Mouse (Mus musculus): ENCODE measurements around the gene Elmo1.
A peak's percentile ranks its signal among the peaks of the same experiment; 100 is the strongest.

The Elmo1 gene

GRCm38 (mm10) chr13:20090133-20090710, at the start of gene Elmo1:
Gene Elmo1 (plus strand): TSS chr13:20090596.
- peak; percentile 93 for DNase-seq (ENCODE audit: low spot score)

GRCm38 (mm10) chr13:20041169-20041830, 49.1 kb upstream of the Elmo1 start:
- DNase-seq (ENCODE audit: low spot score), result peak; percentile 55

- DNase-seq (ENCODE audit: low spot score), result no peak
These were observed 47.5 kb upstream of the Elmo1 start for GRCm38 (mm10) chr13:20042856-20043255.

GRCm38 (mm10) chr13:20045350-20045749, 45.0 kb upstream of the Elmo1 start:
- no peak for DNase-seq (ENCODE audit: low spot score)

- DNase-seq (ENCODE audit: low spot score), result no peak
These were observed 44.6 kb upstream of the Elmo1 start for GRCm38 (mm10) chr13:20045836-20046235.

GRCm38 (mm10) chr13:20046406-20046805, 44.0 kb upstream of the Elmo1 start:
- DNase-seq (ENCODE audit: low spot score), result no peak

- DNase-seq (ENCODE audit: low spot score), result no peak
These were observed 42.2 kb upstream of the Elmo1 start for GRCm38 (mm10) chr13:20047926-20048836.

- no peak for DNase-seq (ENCODE audit: low spot score)
These were observed 41.6 kb upstream of the Elmo1 start for GRCm38 (mm10) chr13:20048837-20049160.

- no peak for DNase-seq (ENCODE audit: low spot score)
These were observed 40.7 kb upstream of the Elmo1 start for GRCm38 (mm10) chr13:20049654-20050053.

- no peak for DNase-seq (ENCODE audit: low spot score)
These were observed 40.2 kb upstream of the Elmo1 start for GRCm38 (mm10) chr13:20050149-20050548.

- DNase-seq (ENCODE audit: low spot score), result no peak
These were observed 32.5 kb upstream of the Elmo1 start for GRCm38 (mm10) chr13:20057926-20058325.

GRCm38 (mm10) chr13:20061031-20061430, 29.4 kb upstream of the Elmo1 start:
- no peak for DNase-seq (ENCODE audit: low spot score)

- DNase-seq (ENCODE audit: low spot score), result no peak
These were observed 27.1 kb upstream of the Elmo1 start for GRCm38 (mm10) chr13:20063331-20063730.

GRCm38 (mm10) chr13:20072043-20072442, 18.4 kb upstream of the Elmo1 start:
- no peak for DNase-seq (ENCODE audit: low spot score)

GRCm38 (mm10) chr13:20072994-20073393, 17.4 kb upstream of the Elmo1 start:
- DNase-seq (ENCODE audit: low spot score), result no peak

GRCm38 (mm10) chr13:20076521-20076920, 13.9 kb upstream of the Elmo1 start:
- DNase-seq (ENCODE audit: low spot score), result no peak

- DNase-seq (ENCODE audit: low spot score), result no peak
These were observed 13.2 kb upstream of the Elmo1 start for GRCm38 (mm10) chr13:20077237-20077636.

GRCm38 (mm10) chr13:20090711-20091603, 561 bp downstream of the Elmo1 start:
- DNase-seq (ENCODE audit: low spot score), result peak; percentile 77

GRCm38 (mm10) chr13:20091604-20091926, 1.2 kb downstream of the Elmo1 start:
- no peak for DNase-seq (ENCODE audit: low spot score)

GRCm38 (mm10) chr13:20092301-20092700, 1.9 kb downstream of the Elmo1 start:
- DNase-seq (ENCODE audit: low spot score), result no peak

- DNase-seq (ENCODE audit: low spot score), result no peak
These were observed 3.1 kb downstream of the Elmo1 start for GRCm38 (mm10) chr13:20093307-20094045.
